Mouse (Mus musculus) fibroblast of lung, adult 2 months (primary cell): ENCODE data around the gene Flnb.

ENCODE experiments used
- DNase-seq: peaks from one replicate; pipeline ENCODE4 v3.0.0-alpha.2; 2011; ENCODE audit warnings: low read depth

Gene Flnb

DNA sequence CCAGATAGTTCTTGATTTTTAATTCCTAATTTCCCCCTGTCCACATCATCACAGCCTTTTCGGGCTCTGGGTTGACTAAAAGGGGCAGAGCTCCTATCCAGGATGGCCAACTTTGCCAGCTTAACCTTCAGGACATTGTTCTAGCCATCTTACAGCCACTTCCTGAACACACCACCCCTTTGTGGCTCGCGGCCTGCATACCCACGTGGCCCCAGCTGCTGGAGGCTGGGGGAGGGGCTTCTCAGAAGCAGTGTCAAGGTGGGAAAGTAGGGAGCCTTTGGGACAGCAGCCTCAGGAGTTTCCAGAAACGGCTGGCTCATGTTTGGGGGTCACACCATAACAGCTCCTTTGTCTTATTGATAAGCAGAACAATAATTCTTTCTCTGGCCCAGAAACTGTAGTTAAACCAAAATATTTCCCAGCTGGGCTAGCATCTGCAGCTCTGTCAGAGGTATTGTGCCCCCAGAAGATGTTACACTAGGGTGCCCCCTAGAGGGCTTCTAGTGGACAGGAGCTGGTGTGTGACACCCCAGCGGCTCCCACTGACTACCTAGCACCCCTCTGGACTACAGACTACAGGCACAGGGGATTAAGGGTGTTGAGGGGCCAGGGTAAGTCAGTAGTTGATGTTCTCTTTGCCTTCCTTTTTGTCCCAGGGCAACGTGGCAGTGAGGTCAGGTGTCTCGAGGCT, 126.7 kb downstream of the Flnb start:
- no peak for DNase-seq

DNA sequence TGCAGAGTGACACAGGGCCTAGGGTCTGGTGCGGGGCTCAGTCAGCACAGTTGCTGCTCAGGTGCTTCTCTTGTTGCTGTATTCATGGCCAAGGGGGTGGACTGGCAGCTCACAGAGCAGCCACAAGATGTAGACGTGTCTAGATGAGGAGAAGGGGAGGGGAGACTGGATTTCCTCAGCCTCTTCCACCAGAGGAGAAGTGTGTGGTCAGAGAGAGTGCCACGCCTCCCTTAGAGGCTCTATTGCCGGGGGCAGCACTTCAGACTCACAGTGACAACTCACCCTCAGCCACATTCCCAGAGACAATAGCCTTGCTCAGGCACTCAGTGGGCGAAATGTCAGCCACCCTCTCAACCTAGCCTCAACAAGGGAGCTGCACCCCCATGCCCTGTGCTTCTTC, 127.5 kb downstream of the Flnb start:
- DNase-seq = no peak

DNA sequence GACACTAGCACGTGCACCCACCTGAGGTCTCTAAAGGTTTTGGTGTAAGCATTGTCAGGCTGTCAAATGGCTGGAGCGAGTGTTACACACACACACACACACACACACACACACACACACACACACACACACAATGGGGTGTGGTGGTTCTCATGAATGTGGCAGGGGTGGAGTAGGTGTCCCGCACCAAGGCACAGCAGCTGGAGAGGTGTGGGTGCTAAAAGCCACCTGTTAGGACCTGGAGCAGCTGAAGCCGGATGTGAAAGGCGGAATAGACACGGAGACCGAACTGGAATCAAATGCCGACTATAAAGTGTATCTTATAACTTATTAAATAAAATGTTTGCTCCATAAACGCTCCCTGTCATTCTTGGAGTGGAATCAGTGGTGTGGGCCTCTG, 133.5 kb downstream of the Flnb start:
- DNase-seq = no peak

DNA sequence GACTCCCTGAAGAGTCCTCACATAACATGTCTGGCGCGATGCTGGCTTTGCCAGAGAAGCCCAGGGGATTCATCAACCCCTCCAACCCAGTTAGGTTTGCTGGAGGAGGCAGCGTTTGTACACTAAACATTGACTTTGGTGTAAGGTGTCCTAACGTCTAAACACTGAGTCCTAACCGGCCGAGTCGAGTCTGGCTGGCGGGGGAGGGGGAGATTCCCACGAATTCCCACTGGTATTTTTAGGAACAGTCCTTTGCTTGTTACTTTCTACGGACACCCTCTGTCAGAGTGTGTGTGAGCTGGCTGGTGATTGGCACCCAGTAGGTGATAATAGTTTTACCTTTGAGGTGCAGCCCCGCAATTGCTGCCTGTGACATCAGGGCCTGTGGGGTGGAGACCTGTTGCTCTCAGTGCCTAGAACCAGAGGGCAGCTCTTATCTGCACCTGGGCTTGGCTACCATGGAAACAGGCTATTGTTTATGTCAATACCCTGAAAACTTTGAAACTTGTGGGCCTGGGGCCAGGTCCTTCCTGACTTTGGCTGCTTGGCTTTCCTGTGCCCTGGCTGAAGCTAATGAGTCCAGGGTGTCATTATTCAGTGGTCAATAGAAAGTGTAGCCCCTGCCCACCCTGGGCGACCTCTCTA, 135.0 kb downstream of the Flnb start:
- no peak for DNase-seq

DNA sequence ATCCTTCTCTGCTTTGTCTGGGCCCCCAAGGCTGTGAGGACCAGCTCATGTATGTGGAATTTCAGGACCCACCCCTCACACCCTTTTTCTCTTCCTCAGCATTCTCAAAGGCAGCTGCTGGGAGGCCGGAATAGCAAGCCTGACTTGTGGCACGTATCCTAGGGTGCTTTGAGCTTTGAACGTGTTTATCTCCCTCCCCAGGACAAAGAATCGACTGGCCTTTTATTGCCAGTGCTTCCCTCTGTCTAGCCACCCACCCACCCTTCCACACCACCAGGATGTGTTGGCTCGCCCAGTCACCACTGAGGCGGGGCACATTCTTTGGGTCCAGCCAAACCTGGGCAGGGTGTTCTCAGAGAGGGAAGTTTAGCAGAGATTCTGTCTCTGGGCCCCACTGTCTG, 136.3 kb downstream of the Flnb start:
- no peak for DNase-seq

DNA sequence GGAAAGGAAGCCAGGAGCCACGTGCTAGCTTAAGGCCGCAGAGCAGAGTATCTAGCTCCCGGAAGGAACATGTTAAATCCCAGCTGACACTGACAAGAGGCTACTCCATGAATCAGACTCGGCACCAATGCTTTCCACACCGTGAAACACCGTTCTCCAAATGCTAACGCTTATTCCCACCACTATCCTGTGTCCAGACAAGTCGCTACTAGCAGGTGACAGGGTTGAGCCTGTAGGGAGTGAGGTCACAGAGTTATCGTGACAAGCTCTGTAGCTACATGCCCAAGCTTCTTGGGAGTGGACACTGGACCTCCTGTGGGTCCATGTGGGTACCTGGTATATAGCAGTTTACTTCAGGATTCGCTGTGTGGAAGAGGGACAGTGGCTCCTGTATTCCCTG, 138.7 kb downstream of the Flnb start:
- DNase-seq = no peak

DNA sequence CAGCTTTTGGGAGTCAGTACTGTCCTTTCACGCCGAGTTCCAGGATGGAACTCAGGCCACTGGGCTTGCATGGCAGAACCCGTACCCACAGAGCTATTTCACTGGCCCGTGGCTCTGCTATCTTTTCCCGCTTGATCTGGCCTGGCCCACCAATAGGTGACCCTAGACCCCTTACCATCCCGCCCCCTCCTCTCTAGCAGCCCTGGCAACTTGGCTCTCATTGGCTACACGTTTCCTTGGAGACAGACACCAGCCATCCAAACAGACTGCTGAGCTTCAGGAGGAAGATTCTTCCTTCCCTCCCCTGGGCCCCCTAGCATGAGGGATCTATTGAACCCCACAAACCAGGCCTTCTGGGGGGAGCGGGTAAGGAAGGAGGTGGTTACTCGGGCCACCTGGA, 139.3 kb downstream of the Flnb start, which contains the start of gene Gm45521:
Gene Gm45521, plus strand, starts transcription at position 240 of the 400 bp plus-strand sequence.
- no peak for DNase-seq

DNA sequence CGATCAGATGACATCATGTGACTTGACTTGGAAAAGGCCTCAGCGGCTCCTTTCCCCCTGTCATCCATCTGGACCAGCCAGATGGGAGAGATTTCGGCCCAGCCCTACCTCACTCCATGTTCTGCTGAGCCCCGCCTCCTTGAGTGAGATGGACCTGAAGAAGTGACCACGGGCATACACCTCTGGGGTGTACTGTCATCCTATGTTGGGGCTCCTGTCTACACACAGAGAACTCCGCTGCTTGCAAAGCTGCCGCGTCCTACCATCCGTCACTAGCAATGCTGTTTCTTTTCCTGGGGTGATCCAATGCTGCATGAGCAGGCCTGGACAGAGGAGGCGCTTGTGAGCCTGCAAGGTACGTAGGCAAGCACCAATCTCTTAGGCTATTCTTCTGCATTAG, 142.9 kb downstream of the Flnb start:
- DNase-seq = no peak

DNA sequence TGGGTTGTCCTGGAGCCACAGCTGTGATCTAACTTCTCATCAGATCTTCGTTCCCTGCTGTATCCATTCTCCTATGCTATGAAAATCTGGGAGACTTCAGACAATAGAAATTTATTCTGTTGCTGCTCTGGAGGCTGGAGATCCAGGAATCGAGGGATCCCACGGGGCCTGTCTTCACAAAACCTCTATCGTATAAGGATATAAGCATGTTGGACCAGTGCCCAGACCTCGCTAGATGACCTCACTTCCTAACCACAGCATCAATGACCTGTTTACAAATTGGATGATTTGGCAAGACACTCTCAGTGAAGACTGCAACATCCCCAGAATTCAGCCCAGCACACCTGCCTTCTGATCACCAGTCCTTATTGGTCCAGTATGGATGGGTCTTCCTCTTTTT, 144.0 kb downstream of the Flnb start:
- DNase-seq = no peak

DNA sequence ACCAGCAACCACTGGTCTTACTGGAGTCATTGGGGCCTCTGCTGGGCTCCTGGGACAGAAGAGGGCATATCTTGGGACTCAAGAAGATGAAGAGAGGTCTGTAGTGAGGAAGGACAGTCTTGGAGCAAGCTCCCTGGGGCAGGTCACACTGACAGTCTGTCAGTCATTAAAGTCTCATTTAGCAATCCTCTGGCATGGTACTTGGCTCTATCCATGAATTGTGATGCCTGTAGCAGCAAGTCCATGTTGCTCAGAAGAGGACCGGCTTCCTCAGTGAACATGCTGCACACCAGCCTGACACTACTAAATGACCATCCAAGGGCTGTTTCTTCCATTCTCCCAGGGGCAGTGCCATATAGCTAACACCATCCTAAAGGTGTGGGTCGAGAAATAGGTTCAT, 144.9 kb downstream of the Flnb start:
- no peak for DNase-seq

DNA sequence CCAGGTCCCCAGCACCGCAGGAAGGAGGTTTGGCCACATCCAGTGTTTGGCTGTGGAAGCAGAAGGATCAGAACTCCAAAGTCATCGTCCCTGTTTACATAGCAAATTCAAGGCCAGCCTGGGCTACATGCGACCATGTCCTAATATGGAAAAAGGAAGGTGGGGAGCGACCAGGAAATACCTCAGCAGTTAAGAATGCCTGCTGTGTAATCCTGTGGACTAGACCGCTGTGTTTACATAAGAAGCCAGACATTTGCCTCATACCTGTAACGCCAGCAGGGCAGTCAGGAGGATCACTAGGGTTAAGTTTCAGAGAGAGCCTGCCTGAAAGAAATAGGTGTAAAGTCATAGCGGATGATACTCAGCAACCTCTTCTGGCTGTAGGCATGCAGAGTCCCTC, 145.4 kb downstream of the Flnb start:
- DNase-seq = no peak

DNA sequence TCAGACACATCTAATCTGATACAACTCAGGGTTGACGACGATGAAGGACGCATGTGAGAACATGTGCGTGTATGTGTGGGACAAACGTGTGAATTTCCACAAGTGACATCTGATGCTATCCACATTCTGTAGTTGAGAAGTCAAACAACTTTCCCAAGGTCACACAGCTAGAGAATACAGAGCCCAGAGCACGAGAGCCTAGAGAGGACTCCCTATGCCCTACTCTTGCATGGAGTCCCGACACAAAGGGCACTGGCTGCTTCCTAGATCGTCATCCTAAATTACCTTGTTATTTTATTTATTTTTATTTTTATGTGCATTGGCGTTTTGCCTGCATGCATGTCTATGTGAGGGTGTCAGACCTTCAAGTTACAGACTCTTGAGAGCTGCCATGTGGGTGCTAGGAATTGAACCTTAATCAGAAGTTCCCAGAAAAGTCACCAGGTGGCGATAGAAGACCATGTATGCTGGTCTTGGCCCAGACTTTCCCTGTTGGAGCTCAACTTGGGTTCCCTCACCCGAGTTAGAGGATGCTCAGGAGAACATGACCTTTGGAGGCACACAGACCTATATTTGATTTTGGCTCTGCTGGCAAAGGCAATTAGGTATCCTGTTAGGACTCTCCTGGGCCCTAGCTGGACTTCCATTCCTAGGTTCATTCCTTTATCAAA, 146.6 kb downstream of the Flnb start:
- no peak for DNase-seq

DNA sequence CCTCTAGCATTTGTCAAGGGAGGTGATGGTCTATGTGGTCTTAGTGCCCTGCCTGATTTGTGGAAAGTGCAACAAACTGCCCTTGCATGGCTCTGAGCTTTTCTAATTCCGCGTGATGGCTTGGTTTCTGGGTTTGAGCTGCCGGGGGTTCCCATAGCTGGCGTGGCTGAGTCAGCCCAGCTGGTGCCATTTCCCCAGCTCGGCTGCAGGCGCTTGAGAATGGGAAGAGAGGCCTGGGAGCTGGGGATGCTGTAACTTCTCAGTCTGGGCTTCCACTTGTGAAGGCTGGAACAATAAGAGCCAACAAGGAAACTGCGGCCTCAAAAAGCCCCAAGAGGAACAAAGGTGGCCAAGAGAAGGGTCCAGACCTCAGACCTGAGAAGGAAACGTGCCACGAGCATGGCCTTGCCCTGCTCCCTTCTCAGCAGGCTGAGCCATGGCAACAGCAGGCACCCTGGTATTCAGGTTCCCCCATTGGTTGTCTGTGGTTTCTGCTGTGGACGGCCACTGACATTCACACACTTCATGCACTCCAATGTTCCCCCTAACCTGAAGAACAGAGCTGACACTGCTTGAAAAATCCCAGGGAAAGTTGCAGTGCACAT, 154.2 kb downstream of the Flnb start:
- DNase-seq = no peak

DNA sequence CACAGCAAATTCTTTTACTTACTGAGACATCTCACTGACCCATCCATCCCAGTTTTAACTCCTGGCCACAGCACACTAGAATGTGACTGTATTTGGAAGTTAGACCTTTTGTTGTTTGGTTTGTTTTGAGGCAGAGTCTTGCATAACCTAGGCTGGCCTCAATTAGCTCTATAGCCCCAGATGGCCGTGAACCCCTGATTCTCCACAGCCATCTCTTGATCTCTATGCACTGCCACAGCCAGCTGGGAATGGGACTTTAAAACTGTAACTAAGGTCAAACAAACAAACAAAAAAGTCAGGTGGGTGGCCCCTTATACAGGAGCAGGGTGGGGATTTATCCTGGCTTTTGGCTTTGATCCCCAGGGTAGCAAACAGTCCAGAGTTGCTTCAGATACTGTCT, 156.9 kb downstream of the Flnb start:
- no peak for DNase-seq

DNA sequence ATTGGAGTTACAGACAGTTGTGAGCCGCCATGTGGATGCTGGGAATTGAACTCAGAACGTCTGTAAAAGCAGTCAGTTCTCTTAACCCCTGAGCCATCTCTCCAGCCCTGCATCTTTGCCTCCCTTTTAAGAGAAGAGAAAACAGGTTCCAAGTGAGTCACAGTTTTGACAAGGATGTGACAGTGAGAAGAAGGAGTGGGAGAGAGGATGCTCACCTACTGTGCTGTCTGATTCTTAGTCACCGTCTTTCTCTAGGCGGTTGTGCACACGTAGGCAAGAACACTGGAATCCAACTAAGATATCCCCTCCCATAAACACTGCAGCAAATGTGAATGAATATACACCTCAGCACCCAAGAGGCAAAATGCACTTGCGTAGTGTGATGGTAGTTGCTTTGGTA, 157.4 kb downstream of the Flnb start:
- no peak for DNase-seq

DNA sequence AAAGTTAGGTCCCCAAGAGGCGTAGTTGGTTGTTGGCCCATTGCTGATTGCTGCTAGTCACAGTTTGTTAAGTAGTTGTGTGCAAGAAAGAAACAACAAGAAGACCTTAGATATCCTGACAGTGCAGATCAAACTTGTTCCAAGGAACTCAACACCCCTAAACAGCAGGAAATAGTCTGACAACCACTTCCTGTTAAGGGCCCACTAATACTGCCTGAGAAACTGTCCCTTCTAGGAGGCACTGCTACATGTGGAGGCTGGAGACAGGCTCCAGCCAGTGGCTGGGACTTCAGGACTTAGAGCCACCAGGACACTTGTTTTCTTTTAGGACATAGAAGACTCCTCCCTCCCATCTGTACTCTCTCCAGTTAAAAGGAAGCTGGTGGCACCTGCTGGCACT, 159.7 kb downstream of the Flnb start:
- DNase-seq = no peak

DNA sequence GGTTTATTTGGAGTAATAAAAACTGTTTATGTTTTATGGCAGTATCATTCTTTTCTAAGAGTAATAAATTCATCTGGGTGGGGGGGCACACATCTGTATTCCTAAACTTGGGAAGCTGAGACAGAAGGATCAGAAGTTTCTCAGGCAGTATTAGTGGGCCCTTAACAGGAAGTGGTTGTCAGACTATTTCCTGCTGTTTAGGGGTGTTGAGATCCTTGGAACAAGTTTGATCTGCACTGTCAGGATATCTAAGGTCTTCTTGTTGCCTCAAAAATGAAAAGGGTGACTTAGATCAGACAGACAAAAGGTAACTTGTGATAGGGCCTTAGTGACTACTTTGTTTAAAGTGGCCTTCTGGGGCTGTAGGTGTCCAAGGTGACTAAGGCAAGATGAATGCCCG, 160.4 kb downstream of the Flnb start:
- no peak for DNase-seq

DNA sequence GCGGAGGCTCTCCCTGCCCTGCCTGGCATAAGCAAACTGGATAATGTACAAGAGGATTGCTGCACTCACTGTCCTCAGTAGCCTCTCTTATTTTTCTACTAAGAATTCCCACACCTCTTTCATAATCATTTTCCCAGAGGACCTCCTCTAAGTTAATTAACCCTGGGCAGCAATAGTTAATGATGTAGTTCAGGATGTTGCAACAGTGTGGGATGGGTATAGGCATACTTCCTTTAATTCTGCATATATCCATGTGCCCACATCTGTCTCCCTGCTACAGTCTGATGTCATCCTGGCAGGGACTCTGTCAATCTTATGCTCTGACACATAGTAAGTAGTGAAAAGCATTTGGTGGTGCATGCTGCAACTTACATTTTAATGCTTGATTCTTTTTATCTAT, 163.5 kb downstream of the Flnb start:
- DNase-seq = no peak

DNA sequence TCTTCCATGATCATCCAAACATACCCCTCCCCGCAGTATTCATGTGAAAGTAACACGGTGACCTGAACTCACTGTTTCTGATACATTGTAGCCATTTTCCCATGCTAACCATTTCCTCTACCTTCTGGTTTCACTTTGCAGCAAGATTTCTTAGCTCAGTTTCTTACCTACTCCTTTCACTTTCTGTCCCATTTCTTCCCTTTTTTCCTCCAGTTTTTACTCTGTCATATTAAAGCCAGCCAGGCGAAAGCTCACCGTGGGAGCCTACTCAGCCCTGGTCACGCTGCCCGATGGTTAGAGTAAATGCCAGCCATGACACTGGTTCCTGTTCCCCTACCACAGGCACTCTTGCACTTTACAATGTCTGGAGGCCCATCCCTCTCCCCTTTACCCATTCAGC, 169.2 kb downstream of the Flnb start:
- DNase-seq = no peak

DNA sequence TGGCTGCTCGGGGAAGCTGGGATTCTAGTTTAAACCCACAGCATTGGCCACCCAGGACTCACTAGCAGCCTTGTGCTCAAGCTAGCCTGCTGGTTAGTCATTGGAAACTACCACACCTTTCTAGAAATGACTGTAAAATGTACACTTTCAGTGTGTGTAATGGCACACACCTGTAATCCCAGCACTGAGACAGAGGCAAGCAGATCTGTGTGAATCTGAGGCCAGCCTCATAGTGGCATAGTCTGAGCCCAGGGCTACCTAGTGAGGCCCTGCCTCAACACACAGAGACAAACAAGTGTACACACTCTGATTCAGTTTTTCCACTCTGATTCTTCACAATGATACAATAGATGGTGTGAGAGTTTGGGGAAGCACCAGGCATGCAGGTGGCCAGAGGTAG, 171.6 kb downstream of the Flnb start:
- DNase-seq = no peak

DNA sequence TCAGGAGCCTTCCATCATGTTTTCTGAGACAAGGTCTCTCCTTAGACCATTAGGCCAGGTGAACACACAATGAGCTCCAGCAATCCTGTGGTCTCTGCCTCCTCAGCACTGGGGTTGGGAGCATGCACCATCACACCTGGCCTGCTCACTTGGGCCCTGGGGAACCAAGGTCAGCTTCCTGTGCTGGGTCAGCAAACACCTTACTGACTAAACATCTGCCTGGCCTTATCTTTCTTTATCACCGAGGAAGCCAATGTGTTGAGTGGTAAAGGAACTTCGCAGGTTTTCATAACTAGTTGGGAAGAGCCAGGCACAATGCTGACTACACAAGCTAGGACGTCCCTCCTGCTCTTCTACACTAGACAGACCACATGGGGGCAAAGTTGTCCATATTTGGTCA, 172.2 kb downstream of the Flnb start:
- DNase-seq = no peak

DNA sequence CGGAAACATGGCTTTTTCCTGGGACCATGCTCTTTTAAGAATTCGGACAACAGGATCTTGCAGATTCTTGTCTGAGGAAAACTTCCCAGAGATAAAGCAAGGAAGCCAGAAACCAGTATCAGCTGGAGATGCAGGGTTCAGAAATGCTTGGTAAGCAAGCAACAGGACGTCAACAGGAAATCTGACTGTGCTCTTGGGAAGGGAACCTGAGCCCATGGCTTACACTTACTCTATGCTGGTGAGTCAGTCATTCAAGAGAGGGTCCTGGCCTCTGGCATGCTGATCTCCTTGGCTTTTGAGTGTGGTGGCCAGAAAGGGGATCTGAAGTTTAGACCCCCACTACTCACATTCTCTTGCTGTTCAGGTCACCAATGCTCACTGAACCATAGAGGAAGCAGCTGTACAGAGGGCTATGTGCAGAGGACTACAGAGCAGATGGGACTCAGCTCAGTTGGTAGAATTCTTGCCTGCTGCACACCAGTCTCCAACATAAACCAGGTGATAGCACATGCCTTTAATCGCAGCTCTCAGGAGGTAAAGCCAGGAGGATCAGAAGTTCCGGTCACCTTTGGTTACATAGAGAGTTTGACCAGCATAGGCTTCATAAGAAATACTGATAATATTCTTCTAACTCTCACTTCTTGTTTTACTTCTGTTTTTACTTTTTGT, 173.5 kb downstream of the Flnb start:
- no peak for DNase-seq

DNA sequence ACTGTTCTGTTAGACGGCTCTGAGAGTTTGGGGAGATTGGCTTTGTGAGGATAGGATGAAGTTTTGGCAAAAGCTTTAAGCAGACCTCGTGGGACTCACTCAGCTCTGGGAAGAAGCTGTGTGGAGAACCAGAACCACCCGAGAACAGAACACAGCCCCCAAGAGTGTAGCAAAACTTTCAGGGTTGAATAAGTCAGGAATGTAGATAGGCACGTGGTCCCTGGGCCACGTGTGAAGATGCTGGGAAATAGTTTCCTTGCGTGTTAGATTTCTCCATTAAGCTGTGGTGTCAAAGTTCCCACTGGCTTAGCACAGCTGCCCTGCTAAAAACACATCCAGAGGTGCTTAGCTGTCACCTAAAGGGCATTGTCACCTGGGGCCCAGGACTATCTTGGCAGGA, 174.4 kb downstream of the Flnb start:
- no peak for DNase-seq
